Mouse (Mus musculus) myocyte (in vitro differentiated cells): ENCODE results near the gene Gm44790.

ENCODE experiments used
- POLR2A ChIP-seq: IDR thresholded peaks from one replicate; pipeline ENCODE4 v1.6.1; 2011; ENCODE audit warnings: low read depth, mild to moderate bottlenecking, control low read depth, moderate library complexity; ENCODE audit not compliant: insufficient read length
- TCF12 ChIP-seq: IDR thresholded peaks from one replicate; pipeline ENCODE4 v1.6.1; 2011; ENCODE audit warnings: mild to moderate bottlenecking, control low read depth; ENCODE audit not compliant: poor library complexity, insufficient read depth, severe bottlenecking

DNA sequence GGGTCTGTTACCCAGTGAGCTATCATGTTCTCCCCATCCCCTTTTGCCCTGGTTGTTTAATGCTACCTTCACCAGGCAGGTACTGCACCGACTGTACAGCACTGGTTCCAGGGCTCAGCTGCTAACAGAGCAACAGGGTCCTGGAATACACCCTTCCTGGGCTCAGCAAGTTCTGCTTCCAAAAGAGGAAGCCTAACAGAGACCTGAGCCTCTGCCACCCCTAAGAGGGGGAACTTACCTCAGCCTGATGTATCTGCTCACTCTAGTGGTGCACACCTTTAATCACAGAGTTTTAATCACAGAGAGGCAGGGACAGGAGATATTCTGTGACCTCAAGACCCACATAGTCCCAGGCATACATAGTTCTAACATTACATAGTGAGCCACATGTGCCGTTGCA lies 63.5 kb downstream of the Gm44790 start:
- TF ChIP-seq TCF12 (no peak), POLR2A (no peak)
